In the genomic region with DNA sequence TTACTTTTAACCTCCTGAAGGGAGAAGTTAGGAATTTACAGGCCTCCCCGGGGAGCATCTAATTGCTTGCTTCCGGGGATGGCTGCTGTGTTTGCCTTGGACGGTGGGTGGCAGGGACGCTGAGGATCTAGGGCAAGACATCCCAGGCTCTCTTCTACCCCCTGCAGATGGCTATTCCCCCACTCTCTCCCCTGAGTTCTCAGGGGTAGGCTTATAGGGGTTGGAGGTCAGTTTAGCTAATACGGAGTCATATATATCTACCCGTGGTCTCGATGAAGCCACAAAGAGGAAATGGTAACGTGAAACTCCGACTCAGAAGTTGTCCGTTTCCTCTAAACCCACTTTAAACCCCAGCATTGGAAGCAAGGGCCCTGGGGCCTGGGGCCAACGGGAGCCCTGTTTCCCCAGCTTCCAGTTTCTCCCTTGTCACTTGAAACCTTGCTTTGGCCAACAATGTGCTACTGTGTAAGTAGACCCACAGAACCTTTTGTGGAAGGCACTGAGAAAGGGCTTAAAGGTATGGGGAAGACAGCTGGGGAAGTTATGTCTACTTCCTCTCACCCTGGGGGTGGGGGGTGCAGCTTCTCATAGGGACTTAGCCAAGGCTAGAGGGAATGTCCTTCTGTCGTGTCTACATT, we compare ENCODE assay signal across 8 mouse cellular contexts.
DNase-seq lines count a peak whose midpoint lies in the region; ATAC-seq lines count a peak whose summit lies in the region.

No protein-coding gene starts in this region.

- 21% methylated on average over 12 of the region's 12 CpGs for WGBS in hindbrain, embryonic 11.5 days
- WGBS in midbrain, embryonic 14.5 days: 22% methylated on average over 12 of the region's 12 CpGs

- no peak overlapping the region for H3K9ac ChIP-seq in hindbrain, embryonic 11.5 days (ENCODE audit: low read depth, low read length)
- no peak overlapping the region for H3K9ac ChIP-seq in midbrain, embryonic 14.5 days (replicated peaks; ENCODE audit: low read length)

- no peak overlapping the region for H3K4me2 ChIP-seq in hindbrain, embryonic 11.5 days (replicated peaks; ENCODE audit: low read depth, low read length)
- H3K4me2 ChIP-seq in midbrain, embryonic 14.5 days (ENCODE audit: low read length): no peak overlapping the region

- H3K4me3 ChIP-seq in hindbrain, embryonic 11.5 days (ENCODE audit: low read depth, low read length): no peak overlapping the region
- H3K4me3 ChIP-seq in midbrain, embryonic 14.5 days (replicated peaks; ENCODE audit: low read depth, low read length): no peak overlapping the region

- DNase-seq in kidney, adult 9 months: peak; percentile 31
- DNase-seq in kidney, adult 8-10 months: no peak
- DNase-seq in hindbrain, embryonic 11.5 days (ENCODE audit: low spot score): no peak
- peak; percentile 49 for DNase-seq in midbrain, embryonic 14.5 days
- no peak for DNase-seq in gastrocnemius, adult 18-20 months (ENCODE audit: low spot score)
- DNase-seq in left cerebral cortex, adult 8-10 months (ENCODE audit: low spot score in 2 of 2): no peak
- no peak for DNase-seq in adipocyte (ENCODE audit: low spot score)

- no peaks in the 10 kb centered on the region for H3K36me3 ChIP-seq in hindbrain, embryonic 11.5 days (ENCODE audit: control insufficient read depth, insufficient read depth, low read length)
- no peaks in the 10 kb centered on the region for H3K36me3 ChIP-seq in midbrain, embryonic 14.5 days (ENCODE audit: control insufficient read depth, insufficient read depth, low read length)

- H3K9me3 ChIP-seq in hindbrain, embryonic 11.5 days (ENCODE audit: control insufficient read depth, low read length): no peaks in the 10 kb centered on the region
- H3K9me3 ChIP-seq in midbrain, embryonic 14.5 days (ENCODE audit: control insufficient read depth, low read length): no peaks in the 10 kb centered on the region

- peak; percentile 75 for ATAC-seq in common myeloid progenitor, adult 5-6 weeks (replicated peaks; ENCODE audit: low read depth, poor library complexity, severe bottlenecking)
- peak; percentile 43; the same call in 1 of the 2 replicates for ATAC-seq in hindbrain, embryonic 11.5 days (ENCODE audit: low FRiP score)
- no peak for ATAC-seq in midbrain, embryonic 14.5 days (ENCODE audit: low FRiP score, low TSS enrichment)

- 0 out of 2 replicates have a peak overlapping the region, but pooled peaks have one; percentile 36 for H3K27ac ChIP-seq in hindbrain, embryonic 11.5 days (ENCODE audit: low read depth, low read length)
- no peak overlapping the region for H3K27ac ChIP-seq in midbrain, embryonic 14.5 days (replicated peaks; ENCODE audit: low read depth, low read length)

- peaks cover 64% of the 10 kb centered on the region for H3K27me3 ChIP-seq in hindbrain, embryonic 11.5 days (ENCODE audit: control insufficient read depth, insufficient read depth, low read length)
- peaks cover 56% of the 10 kb centered on the region for H3K27me3 ChIP-seq in midbrain, embryonic 14.5 days (ENCODE audit: control insufficient read depth, insufficient read depth, low read length)

- 0 out of 2 replicates have a peak, but pooled peaks cover 3% of the 10 kb centered on the region for H3K4me1 ChIP-seq in hindbrain, embryonic 11.5 days (replicated peaks; ENCODE audit: control insufficient read depth, insufficient read depth, low read length)
- peaks cover 12% of the 10 kb centered on the region for H3K4me1 ChIP-seq in midbrain, embryonic 14.5 days (ENCODE audit: control insufficient read depth, insufficient read depth, low read length)

Comparison
In these comparisons a context has a peak if more than half of its experiments do, and no peak if none do; other contexts are left out.
1. DNase-seq: peak in kidney, adult 9 months (single experiment) and midbrain, embryonic 14.5 days (single experiment); none in kidney, adult 8-10 months (0 of 2), hindbrain, embryonic 11.5 days (single experiment), gastrocnemius, adult 18-20 months (single experiment), left cerebral cortex, adult 8-10 months (0 of 2) and adipocyte (single experiment).